Mouse (Mus musculus) adrenal gland, adult (tissue): ENCODE results near the gene Olfr603.
"Not testable (repeated sequence)": the region's sequence is repeated elsewhere in the genome, so short reads cannot be mapped to it uniquely, and the experiment has no call there.

Experiments used
- DNase-seq, 2 experiments: peaks; one replicate each; pipeline ENCODE4 v3.0.0; 2022 to 2023; ENCODE audit warnings: low spot score in 1 of 2; ENCODE audit not compliant: inconsistent age in 2 of 2

The Olfr603 gene

GRCm38 (mm10) chr7:103386077-103386476 is at the start of gene Olfr603:
TSS of gene Olfr603 (minus strand) at chr7:103386177.
- DNase-seq, result no peak

DNA sequence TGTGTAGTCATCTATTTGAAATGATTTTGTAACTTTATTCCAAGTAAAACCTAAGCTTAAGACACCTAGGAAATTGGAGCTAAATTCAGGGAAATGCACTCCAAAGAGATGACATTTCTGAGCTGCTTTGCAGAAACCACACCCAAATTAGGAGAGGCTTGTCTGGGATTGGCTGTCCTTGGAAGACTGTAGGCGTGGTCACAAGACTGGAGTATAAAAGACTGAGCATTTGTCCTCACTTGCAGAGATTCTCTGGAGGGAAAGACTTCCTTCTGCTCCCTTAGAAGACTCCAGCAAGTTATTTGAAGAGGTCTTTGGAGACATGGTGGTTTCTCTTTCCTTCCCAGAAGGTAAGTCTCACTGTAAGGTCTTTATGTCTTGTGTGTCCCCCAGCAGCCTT is 28.8 kb upstream of the Olfr603 start, which contains the start of gene Usp17lc:
Gene Usp17lc, plus strand, starts transcription at position 301 of the 400 bp plus-strand sequence.
- not testable (repeated sequence) for DNase-seq

DNA sequence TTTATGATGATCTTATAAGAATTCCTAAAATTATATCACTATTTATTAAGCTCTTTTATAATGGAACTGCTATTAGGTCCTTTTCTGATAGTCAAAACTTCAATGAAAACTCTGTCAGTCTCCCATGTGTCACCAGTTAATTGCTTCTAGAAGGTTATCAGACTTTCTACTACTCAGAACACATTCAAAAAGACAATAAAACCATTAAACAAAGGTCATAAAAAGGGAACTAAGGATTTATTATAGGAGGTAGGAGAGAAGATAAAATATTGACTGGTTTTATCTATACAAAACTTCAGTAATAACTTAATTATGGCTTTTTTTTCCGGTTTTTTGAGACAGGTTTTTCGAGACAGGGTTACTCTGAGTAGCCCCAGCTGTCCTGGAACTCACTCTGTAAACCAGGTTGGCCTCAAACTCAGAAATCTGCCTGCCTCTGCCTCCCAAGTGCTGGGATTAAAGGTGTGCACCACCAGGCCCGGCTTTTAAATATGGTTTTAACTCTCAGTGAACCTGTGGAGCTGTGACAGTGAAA is 20.6 kb upstream of the Olfr603 start:
- DNase-seq, result not testable (repeated sequence)

GRCm38 (mm10) chr7:103398981-103399380 is 13.0 kb upstream of the Olfr603 start:
- no peak for DNase-seq

- DNase-seq, result no peak
These were observed 11.8 kb upstream of the Olfr603 start for GRCm38 (mm10) chr7:103397758-103398157.

GRCm38 (mm10) chr7:103362555-103362954 is 23.4 kb downstream of the Olfr603 start, which contains the start of gene Olfr601:
TSS of gene Olfr601 (minus strand) at chr7:103362655.
- DNase-seq, result no peak

DNA sequence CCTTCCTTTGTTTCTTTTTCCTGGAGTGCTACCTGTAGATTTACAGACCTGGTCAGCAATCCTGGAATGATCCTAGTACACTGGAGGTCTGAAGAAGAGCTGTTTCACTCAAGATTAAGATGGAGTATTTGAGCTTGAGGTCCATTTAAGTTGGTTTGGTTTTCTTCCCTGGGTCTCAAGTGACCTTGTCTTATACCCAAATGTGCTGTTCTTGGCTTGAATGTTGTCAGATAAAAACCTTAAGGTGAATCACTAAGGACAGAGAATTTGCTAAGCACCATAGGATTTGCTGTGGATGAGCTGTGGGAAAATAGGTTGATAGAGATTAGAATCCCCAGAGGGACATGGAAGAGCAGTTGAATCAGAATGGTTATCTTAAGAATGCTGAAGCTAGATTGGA is 36.4 kb downstream of the Olfr603 start, which contains the start of gene Olfr600:
Gene Olfr600, minus strand, starts transcription at position 101 of the 400 bp plus-strand sequence.
- no peak for DNase-seq

GRCm38 (mm10) chr7:103335617-103336016 is 50.4 kb downstream of the Olfr603 start, which contains the start of gene Olfr599:
TSS of gene Olfr599 (plus strand) at chr7:103335917.
- DNase-seq, result no peak
